Mouse (Mus musculus) stomach, postnatal 0 days (tissue): ENCODE data around the gene Col18a1.

Source experiments
- CTCF ChIP-seq: IDR thresholded peaks from 2 replicates; pipeline ENCODE4 v1.5.1; 2016; ENCODE audit warnings: antibody characterized with exemption, low read depth, mild to moderate bottlenecking, moderate library complexity
- EP300 ChIP-seq: optimal IDR thresholded peaks from 2 replicates; pipeline ENCODE3; 2016; ENCODE audit warnings: antibody characterized with exemption

DNA sequence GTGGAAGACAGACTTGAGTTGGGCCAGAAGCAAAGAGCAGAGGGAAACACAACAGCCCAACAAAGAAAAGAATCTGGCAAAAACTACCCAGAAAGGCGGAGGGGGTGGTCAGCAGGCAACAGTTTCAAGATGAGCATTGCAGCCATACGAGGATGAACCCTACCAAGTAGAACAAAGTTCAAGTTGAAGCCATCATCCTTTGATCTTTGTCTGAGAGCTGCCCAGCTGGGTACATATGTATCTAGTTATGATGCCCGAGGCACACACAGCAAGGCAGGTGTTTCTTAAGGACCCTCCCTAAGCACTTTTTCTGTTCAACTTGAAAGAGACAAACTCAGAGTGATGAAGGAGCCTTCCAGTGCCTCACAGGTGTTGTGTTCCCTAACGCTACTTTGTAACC, 66.6 kb downstream of the Col18a1 start:
- TF ChIP-seq CTCF: no peak
- TF ChIP-seq EP300: no peak
